Mouse (Mus musculus): Measurements from ENCODE around the gene Mrpl23.

DNA sequence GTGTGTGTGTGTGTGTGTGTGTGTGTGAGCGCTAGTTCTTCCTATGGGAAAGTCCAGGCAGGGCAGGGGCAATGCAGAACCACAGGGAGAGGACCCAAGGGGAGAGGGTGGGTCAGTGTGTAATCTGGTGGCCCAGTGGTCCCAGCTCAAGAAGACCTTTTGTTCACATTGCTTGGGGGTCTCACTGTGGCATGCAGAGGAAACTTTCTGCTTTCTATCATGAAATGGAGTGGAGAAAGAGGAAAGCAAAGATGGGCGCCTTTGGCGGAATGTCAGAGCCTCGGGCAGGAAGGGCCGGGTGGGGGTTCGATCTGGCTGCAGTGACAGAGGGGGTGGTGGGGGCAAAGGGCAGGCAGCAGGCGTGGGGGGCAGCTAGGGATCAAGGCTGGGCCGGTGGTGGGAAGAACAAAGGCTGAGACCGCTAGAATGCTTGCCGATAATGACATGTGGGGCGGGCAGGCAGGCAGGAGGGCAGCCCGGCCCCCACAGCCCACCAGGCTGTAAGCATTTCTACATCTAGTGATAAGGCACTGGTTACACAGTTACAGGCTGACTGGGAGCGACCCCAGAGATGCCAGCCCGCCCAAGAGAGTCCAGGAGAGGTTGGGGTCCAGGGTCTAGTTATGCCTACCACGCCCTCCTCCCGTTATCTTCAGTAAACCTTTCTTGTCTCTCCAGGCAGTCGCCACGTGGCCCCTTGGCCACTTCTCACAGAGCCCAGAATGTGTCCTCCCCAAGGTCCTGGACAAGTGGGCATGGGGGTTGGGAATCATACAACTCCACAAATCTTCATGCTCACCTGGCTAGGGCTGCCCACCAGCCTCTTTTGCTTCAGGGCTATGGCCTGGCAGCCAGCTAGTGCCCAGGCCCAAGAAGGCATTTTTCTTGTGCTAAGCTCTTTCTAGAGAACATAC lies 28.7 kb downstream of the Mrpl23 start:
- TF ChIP-seq CTCF (IDR thresholded peaks at IDR 0.05; ENCODE audit: control insufficient read depth, insufficient read depth, insufficient replicate concordance, low read depth, low read length) (no peak), POLR2A (IDR thresholded peaks at IDR 0.05; ENCODE audit: control insufficient read depth, low read depth, low read length) (no peak)
